8 mouse cellular contexts compared by ENCODE assay signal in the genomic region with DNA sequence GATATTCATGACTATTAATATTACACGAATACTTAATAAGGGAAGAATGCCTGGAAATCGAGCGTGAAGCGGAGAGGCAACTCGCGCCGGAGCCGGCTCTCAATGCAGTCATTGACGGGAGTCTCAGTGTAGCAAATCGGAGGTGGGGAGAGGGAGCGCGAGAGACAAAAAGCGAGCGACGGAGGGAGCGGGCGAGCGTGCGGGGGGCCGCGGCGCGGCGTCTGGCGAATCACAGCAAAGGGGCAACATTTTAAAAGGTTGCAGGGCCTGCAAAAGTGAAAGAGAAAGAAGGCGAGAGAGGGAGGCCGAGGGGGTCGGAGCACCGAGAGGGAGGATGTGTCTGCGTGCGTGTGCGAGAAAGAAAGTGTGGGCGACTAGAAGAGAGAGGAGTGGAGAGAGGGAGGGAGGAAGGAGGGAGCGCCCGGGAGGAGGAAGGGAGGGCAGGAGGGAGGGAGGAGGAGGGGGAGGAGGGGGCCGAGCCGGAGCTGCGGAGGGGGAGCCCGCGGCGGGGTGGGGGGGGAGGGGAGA. TPM values are rescaled to one million over a fixed set of nuclear protein-coding genes. Genes with fewer than 3 reads are reported as not detected.
DNase-seq lines count a peak whose midpoint lies in the region; ATAC-seq lines count a peak whose summit lies in the region.

No protein-coding gene starts in this region.

- peak overlapping the region; percentile 70 for H3K4me2 ChIP-seq in forebrain, embryonic 12.5 days
- H3K4me2 ChIP-seq in stomach, embryonic 15.5 days: peak overlapping the region; percentile 73

- peak overlapping the region; percentile 49; the same call in 1 of the 2 replicates for H3K9ac ChIP-seq in forebrain, embryonic 12.5 days
- no peak overlapping the region for H3K9ac ChIP-seq in stomach, embryonic 15.5 days

- ATAC-seq in forebrain, embryonic 12.5 days (ENCODE audit: low FRiP score): peak; percentile 45
- peak; percentile 71 for ATAC-seq in inflammation-experienced regulatory T-cells, adult 6 months
- 0 out of 2 replicates have a peak, but pooled peaks have one; percentile 6 for ATAC-seq in stomach, embryonic 15.5 days (ENCODE audit: insufficient read depth, low FRiP score, low read depth)

- no peaks in the 10 kb centered on the region for H3K9me3 ChIP-seq in forebrain, embryonic 12.5 days
- no peaks in the 10 kb centered on the region for H3K9me3 ChIP-seq in stomach, embryonic 15.5 days

- peak overlapping the region; percentile 45 for H3K4me3 ChIP-seq in forebrain, embryonic 12.5 days (replicated peaks)
- H3K4me3 ChIP-seq in stomach, embryonic 15.5 days (replicated peaks): peak overlapping the region; percentile 47

- peaks cover 29% of the 10 kb centered on the region for H3K4me1 ChIP-seq in forebrain, embryonic 12.5 days
- peaks cover 32% of the 10 kb centered on the region for H3K4me1 ChIP-seq in stomach, embryonic 15.5 days

- no peaks in the 10 kb centered on the region for H3K36me3 ChIP-seq in forebrain, embryonic 12.5 days (replicated peaks)
- H3K36me3 ChIP-seq in stomach, embryonic 15.5 days: no peaks in the 10 kb centered on the region

- DNase-seq in heart, adult 11 months: peak; percentile 90
- DNase-seq in heart, postnatal 25 days (ENCODE audit: low spot score): no peak
- peak; percentile 93 for DNase-seq in Muller cell, postnatal 12 days (ENCODE audit: inconsistent ontology term)
- DNase-seq in lung, postnatal 36 days: peak; percentile 22
- no peak for DNase-seq in layer of hippocampus, adult 8-10 months (ENCODE audit: low spot score in 2 of 2)

- 1% methylated on average over 38 of the region's 41 CpGs for WGBS in forebrain, embryonic 12.5 days
- under 1% methylated on average over 39 of the region's 41 CpGs for WGBS in stomach, embryonic 15.5 days

- H3K27ac ChIP-seq in forebrain, embryonic 12.5 days: peak overlapping the region; percentile 69
- H3K27ac ChIP-seq in stomach, embryonic 15.5 days: no peak overlapping the region

- intact Hi-C loops in heart, postnatal 25 days (cut with DNase I): no loop called here

- H3K27me3 ChIP-seq in forebrain, embryonic 12.5 days: peaks cover 88% of the 10 kb centered on the region
- H3K27me3 ChIP-seq in stomach, embryonic 15.5 days (replicated peaks): peaks cover 75% of the 10 kb centered on the region

RNA-seq across cellular contexts. Expression of gene Tfap2a, which starts 7.5 kb away (rescaled TPM):
- under 1 TPM; 0.14 to 0.23 TPM for total RNA-seq in heart, postnatal 25 days (2021)
- polyA plus RNA-seq in forebrain, embryonic 12.5 days (2016; fragmentation: Nextera tagmentation; extraction: Ambion mirVana): 1.6 and 2.0 TPM in 2 replicates
- not detected for polyA plus RNA-seq in inflammation-experienced regulatory T-cells, adult 6 months (2017; shearing (Covaris generic))
- polyA plus RNA-seq in stomach, embryonic 15.5 days (2015; fragmentation: Nextera tagmentation; extraction: Ambion mirVana): 0.80 and 1.0 TPM in 2 replicates
- under 1 TPM; 0.27 to 0.45 (median 0.30) TPM for total RNA-seq in layer of hippocampus, adult 8-10 months (2022)

Comparison
In these comparisons a context has a peak if more than half of its experiments do, and no peak if none do; other contexts are left out.
1. DNase-seq: peak in heart, adult 11 months (single experiment), Muller cell, postnatal 12 days (single experiment) and lung, postnatal 36 days (single experiment); none in heart, postnatal 25 days (single experiment) and layer of hippocampus, adult 8-10 months (0 of 2).
2. ATAC-seq: peak in every context shown above with its lines; median percentile 71 in inflammation-experienced regulatory T-cells, adult 6 months; 45 in forebrain, embryonic 12.5 days; 6 in stomach, embryonic 15.5 days.